Mouse (Mus musculus) embryonic fibroblast, embryonic 13.5 days (primary cell): Measurements from ENCODE around the gene Fggy.

Source experiments
- CTCF ChIP-seq: IDR thresholded peaks from 2 replicates; pipeline ENCODE4 v1.5.1; 2011; ENCODE audit warnings: mild to moderate bottlenecking, control low read depth, low read length, moderate library complexity, borderline replicate concordance; ENCODE audit not compliant: insufficient read depth
- POLR2A ChIP-seq: IDR thresholded peaks from 2 replicates; pipeline ENCODE4 v1.6.1; 2011; ENCODE audit warnings: low read depth, mild to moderate bottlenecking, control low read depth, low read length, moderate library complexity

- TF ChIP-seq CTCF (no peak), POLR2A (no peak)
These were observed 320.1 kb downstream of the Fggy start for GRCm38 (mm10) chr4:95877436-95877835.
